Mouse (Mus musculus): Measurements from ENCODE around the gene Rpl18.

DNA sequence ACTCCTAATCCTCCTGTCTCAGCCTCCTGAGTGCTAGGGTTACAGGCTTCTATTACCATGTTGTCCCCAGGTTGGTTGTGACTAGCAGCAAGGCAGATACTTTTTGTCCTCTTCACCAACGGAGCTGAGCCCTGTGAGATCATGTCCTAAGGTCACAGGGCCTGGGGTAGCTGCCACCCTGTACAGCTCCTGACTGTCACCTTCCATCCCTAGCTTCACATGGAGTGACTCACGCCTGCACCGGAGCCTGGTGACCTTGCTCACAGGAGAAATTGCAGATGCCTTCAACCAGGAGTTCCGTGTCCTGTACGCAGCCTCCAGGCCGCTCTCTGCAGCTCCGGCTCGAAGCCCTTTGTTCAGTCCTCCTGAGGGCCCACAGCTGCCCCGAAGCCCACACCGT, 11.2 kb downstream of the Rpl18 start:
- TF ChIP-seq CTCF (IDR thresholded peaks at IDR 0.05; ENCODE audit: extremely low read depth, insufficient read depth, insufficient read length, insufficient replicate concordance) (no peak), POLR2A (IDR thresholded peaks at IDR 0.05; ENCODE audit: low read depth, low read length) (no peak)

Data from spleen, adult 2 months (tissue).